Mouse (Mus musculus): ENCODE measurements around the gene Iqsec2. TPM values are rescaled to one million over a fixed set of nuclear protein-coding genes. Genes with fewer than 3 reads are reported as not detected.

Iqsec2 gene
- polyA plus RNA-seq, 1 experiment from 2014 or later: 1.5 TPM

GRCm38 (mm10) chrX:152197814-152198648 lies 54.0 kb downstream of the Iqsec2 start:
- DNase-seq (ENCODE audit: low spot score) (peak; percentile 60), ATAC-seq (replicated peaks; ENCODE audit: low FRiP score) (peak; percentile 90)
- WGBS: 20% methylated on average over 1 of the region's 1 CpGs
- H3K27ac ChIP-seq (ENCODE audit: low read depth, low read length): peak overlapping the region; percentile 86
- H3K4me2 ChIP-seq (ENCODE audit: low read depth, low read length, severe bottlenecking): no peak overlapping the region; the same call in 1 of the 2 replicates
- H3K36me3 ChIP-seq (ENCODE audit: control insufficient read depth, insufficient read depth, low read length): no peaks in the 10 kb centered on the region
- no peak overlapping the region; the same call in 1 of the 2 replicates for H3K9ac ChIP-seq (ENCODE audit: low read length)
- peaks cover 48% of the 10 kb centered on the region for H3K27me3 ChIP-seq (ENCODE audit: control insufficient read depth, insufficient read depth, low read length)
- no peak overlapping the region for H3K4me3 ChIP-seq (ENCODE audit: low read depth, low read length)
- H3K9me3 ChIP-seq (ENCODE audit: control insufficient read depth, low read length): no peaks in the 10 kb centered on the region
- peaks cover 5% of the 10 kb centered on the region; the same call in 1 of the 2 replicates for H3K4me1 ChIP-seq (replicated peaks; ENCODE audit: control insufficient read depth, insufficient read depth, low read length)

GRCm38 (mm10) chrX:152201737-152202421 lies 57.8 kb downstream of the Iqsec2 start:
- no peak overlapping the region for H3K4me2 ChIP-seq (ENCODE audit: low read depth, low read length, severe bottlenecking)
- ATAC-seq (replicated peaks; ENCODE audit: low FRiP score) (no peak), DNase-seq (ENCODE audit: low spot score) (no peak)
- WGBS: 29% methylated on average over 4 of the region's 4 CpGs
- no peak overlapping the region for H3K27ac ChIP-seq (ENCODE audit: low read depth, low read length)
- H3K36me3 ChIP-seq (ENCODE audit: control insufficient read depth, insufficient read depth, low read length): no peaks in the 10 kb centered on the region
- H3K9me3 ChIP-seq (ENCODE audit: control insufficient read depth, low read length): no peaks in the 10 kb centered on the region
- peaks cover 5% of the 10 kb centered on the region; the same call in 1 of the 2 replicates for H3K4me1 ChIP-seq (replicated peaks; ENCODE audit: control insufficient read depth, insufficient read depth, low read length)
- no peak overlapping the region for H3K9ac ChIP-seq (ENCODE audit: low read length)
- H3K4me3 ChIP-seq (ENCODE audit: low read depth, low read length): no peak overlapping the region
- H3K27me3 ChIP-seq (ENCODE audit: control insufficient read depth, insufficient read depth, low read length): peaks cover 48% of the 10 kb centered on the region

GRCm38 (mm10) chrX:152202422-152203103 lies 58.5 kb downstream of the Iqsec2 start:
- no peaks in the 10 kb centered on the region for H3K9me3 ChIP-seq (ENCODE audit: control insufficient read depth, low read length)
- DNase-seq (ENCODE audit: low spot score) (no peak), ATAC-seq (replicated peaks; ENCODE audit: low FRiP score) (0 out of 2 replicates have a peak, but pooled peaks have one; percentile 1)
- H3K4me3 ChIP-seq (ENCODE audit: low read depth, low read length): no peak overlapping the region
- H3K36me3 ChIP-seq (ENCODE audit: control insufficient read depth, insufficient read depth, low read length): no peaks in the 10 kb centered on the region
- no peak overlapping the region for H3K4me2 ChIP-seq (ENCODE audit: low read depth, low read length, severe bottlenecking)
- peaks cover 52% of the 10 kb centered on the region for H3K27me3 ChIP-seq (ENCODE audit: control insufficient read depth, insufficient read depth, low read length)
- no peak overlapping the region for H3K27ac ChIP-seq (ENCODE audit: low read depth, low read length)
- peaks cover 5% of the 10 kb centered on the region; the same call in 1 of the 2 replicates for H3K4me1 ChIP-seq (replicated peaks; ENCODE audit: control insufficient read depth, insufficient read depth, low read length)
- no peak overlapping the region for H3K9ac ChIP-seq (ENCODE audit: low read length)
- WGBS: 29% methylated on average over 8 of the region's 8 CpGs

DNA sequence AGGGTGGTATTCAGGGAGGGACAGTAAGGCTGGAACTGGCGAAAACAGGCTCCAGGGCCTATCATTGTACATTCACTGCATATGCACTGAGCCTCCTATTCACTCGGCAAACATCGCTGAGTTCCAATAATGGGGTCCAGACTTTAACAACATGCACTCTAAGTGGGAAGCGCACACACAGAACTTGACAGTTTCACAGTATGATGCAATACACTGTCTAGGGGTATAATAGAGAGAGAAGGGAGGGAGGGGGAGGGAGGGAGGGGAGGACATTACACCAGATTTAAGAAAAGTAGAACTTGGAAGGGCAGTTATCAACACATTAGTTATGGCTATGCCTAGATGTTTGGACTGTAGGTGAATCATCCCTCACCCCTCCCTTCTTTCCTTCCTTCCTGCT lies 59.2 kb downstream of the Iqsec2 start:
- no peak for DNase-seq (ENCODE audit: low spot score)
- Histone ChIP-seq H3K27me3 (ENCODE audit: control insufficient read depth, insufficient read depth, low read length) (peaks cover 54% of the 10 kb centered on the region), H3K36me3 (ENCODE audit: control insufficient read depth, insufficient read depth, low read length) (no peaks in the 10 kb centered on the region), H3K9ac (ENCODE audit: low read length) (no peak overlapping the region), H3K27ac (ENCODE audit: low read depth, low read length) (no peak overlapping the region), H3K4me3 (ENCODE audit: low read depth, low read length) (no peak overlapping the region), H3K4me1 (replicated peaks; ENCODE audit: control insufficient read depth, insufficient read depth, low read length) (peaks cover 5% of the 10 kb centered on the region; the same call in 1 of the 2 replicates), H3K9me3 (ENCODE audit: control insufficient read depth, low read length) (no peaks in the 10 kb centered on the region), H3K4me2 (ENCODE audit: low read depth, low read length, severe bottlenecking) (no peak overlapping the region)
- 0 out of 2 replicates have a peak, but pooled peaks have one; percentile 45 for ATAC-seq (replicated peaks; ENCODE audit: low FRiP score)
- WGBS: 71% methylated on average over 4 of the region's 4 CpGs

- peaks cover 3% of the 10 kb centered on the region; the same call in 1 of the 2 replicates for H3K4me1 ChIP-seq (replicated peaks; ENCODE audit: control insufficient read depth, insufficient read depth, low read length)
- no peak overlapping the region for H3K4me2 ChIP-seq (ENCODE audit: low read depth, low read length, severe bottlenecking)
- no peak overlapping the region for H3K27ac ChIP-seq (ENCODE audit: low read depth, low read length)
- no peaks in the 10 kb centered on the region for H3K9me3 ChIP-seq (ENCODE audit: control insufficient read depth, low read length)
- DNase-seq (ENCODE audit: low spot score): no peak
- H3K9ac ChIP-seq (ENCODE audit: low read length): no peak overlapping the region
- WGBS: 97% methylated on average over 1 of the region's 1 CpGs
- no peak for ATAC-seq (replicated peaks; ENCODE audit: low FRiP score)
- H3K27me3 ChIP-seq (ENCODE audit: control insufficient read depth, insufficient read depth, low read length): peaks cover 57% of the 10 kb centered on the region
- H3K4me3 ChIP-seq (ENCODE audit: low read depth, low read length): no peak overlapping the region
- no peaks in the 10 kb centered on the region for H3K36me3 ChIP-seq (ENCODE audit: control insufficient read depth, insufficient read depth, low read length)
Observed at GRCm38 (mm10) chrX:152205486-152205885, 61.4 kb downstream of the Iqsec2 start.

- WGBS: 80% methylated on average over 1 of the region's 1 CpGs
Observed at GRCm38 (mm10) chrX:152214703-152215102, 70.6 kb downstream of the Iqsec2 start.

GRCm38 (mm10) chrX:152218529-152218928 lies 74.5 kb downstream of the Iqsec2 start:
- DNase-seq (ENCODE audit: low spot score): no peak
- H3K4me3 ChIP-seq (ENCODE audit: low read depth, low read length): no peak overlapping the region
- H3K9me3 ChIP-seq (ENCODE audit: control insufficient read depth, low read length): no peaks in the 10 kb centered on the region
- H3K9ac ChIP-seq (ENCODE audit: low read length): no peak overlapping the region
- no peak for ATAC-seq (replicated peaks; ENCODE audit: low FRiP score)
- H3K27me3 ChIP-seq (ENCODE audit: control insufficient read depth, insufficient read depth, low read length): peaks cover 48% of the 10 kb centered on the region
- no peak overlapping the region for H3K4me2 ChIP-seq (ENCODE audit: low read depth, low read length, severe bottlenecking)
- 93% methylated on average over 2 of the region's 2 CpGs for WGBS
- H3K36me3 ChIP-seq (ENCODE audit: control insufficient read depth, insufficient read depth, low read length): no peaks in the 10 kb centered on the region
- H3K27ac ChIP-seq (ENCODE audit: low read depth, low read length): no peak overlapping the region
- no peaks in the 10 kb centered on the region for H3K4me1 ChIP-seq (replicated peaks; ENCODE audit: control insufficient read depth, insufficient read depth, low read length)

More at GRCm38 (mm10) chrX:152214703-152215102, 70.6 kb downstream of the Iqsec2 start:
- peaks cover 44% of the 10 kb centered on the region for H3K27me3 ChIP-seq (ENCODE audit: control insufficient read depth, insufficient read depth, low read length)
- H3K4me1 ChIP-seq (replicated peaks; ENCODE audit: control insufficient read depth, insufficient read depth, low read length): no peaks in the 10 kb centered on the region
- H3K4me3 ChIP-seq (ENCODE audit: low read depth, low read length): no peak overlapping the region
- no peak for DNase-seq (ENCODE audit: low spot score)
- H3K4me2 ChIP-seq (ENCODE audit: low read depth, low read length, severe bottlenecking): no peak overlapping the region
- no peak overlapping the region for H3K27ac ChIP-seq (ENCODE audit: low read depth, low read length)
- no peaks in the 10 kb centered on the region for H3K9me3 ChIP-seq (ENCODE audit: control insufficient read depth, low read length)
- H3K36me3 ChIP-seq (ENCODE audit: control insufficient read depth, insufficient read depth, low read length): no peaks in the 10 kb centered on the region
- ATAC-seq (replicated peaks; ENCODE audit: low FRiP score): no peak
- no peak overlapping the region for H3K9ac ChIP-seq (ENCODE audit: low read length)

DNA sequence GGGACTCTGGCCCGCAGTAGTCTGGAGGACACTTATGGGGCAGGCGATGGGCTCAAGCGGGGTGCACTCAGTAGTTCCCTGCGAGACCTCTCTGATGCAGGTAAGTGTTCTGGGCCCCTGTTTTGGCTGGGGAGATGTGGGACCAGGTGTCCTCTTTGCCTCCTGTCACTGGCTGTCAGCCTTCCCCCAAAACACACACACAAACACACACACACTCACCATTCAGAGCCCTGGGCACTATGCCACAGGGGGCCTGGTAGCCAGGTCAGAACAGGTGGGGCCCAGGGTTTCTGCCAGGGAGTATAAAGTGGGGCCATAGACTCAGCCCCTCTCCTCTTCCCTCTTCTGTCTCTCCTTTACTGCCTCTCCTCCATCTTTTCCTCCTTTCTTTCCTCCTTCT lies 77.7 kb downstream of the Iqsec2 start:
- no peaks in the 10 kb centered on the region for H3K4me1 ChIP-seq (replicated peaks; ENCODE audit: control insufficient read depth, insufficient read depth, low read length)
- no peak overlapping the region for H3K4me3 ChIP-seq (ENCODE audit: low read depth, low read length)
- H3K4me2 ChIP-seq (ENCODE audit: low read depth, low read length, severe bottlenecking): no peak overlapping the region
- WGBS: 63% methylated on average over 4 of the region's 4 CpGs
- no peak overlapping the region for H3K27ac ChIP-seq (ENCODE audit: low read depth, low read length)
- ATAC-seq (replicated peaks; ENCODE audit: low FRiP score): no peak
- no peak overlapping the region for H3K9ac ChIP-seq (ENCODE audit: low read length)
- H3K9me3 ChIP-seq (ENCODE audit: control insufficient read depth, low read length): no peaks in the 10 kb centered on the region
- H3K27me3 ChIP-seq (ENCODE audit: control insufficient read depth, insufficient read depth, low read length): peaks cover 65% of the 10 kb centered on the region
- H3K36me3 ChIP-seq (ENCODE audit: control insufficient read depth, insufficient read depth, low read length): no peaks in the 10 kb centered on the region
- DNase-seq (ENCODE audit: low spot score): no peak

Measured in forebrain, embryonic 11.5 days (tissue).